Mouse (Mus musculus) embryonic facial prominence, embryonic 15.5 days (tissue): ENCODE data around the gene Stau1. TPM values are rescaled to one million over a fixed set of nuclear protein-coding genes. Genes with fewer than 3 reads are reported as not detected.

Experiments
- ATAC-seq: fragments of 200-750 bp; cut with Nextera tagmentation; 2 replicates; pipeline ENCODE4 v1.8.0; 2017; ENCODE audit warnings: low read depth, moderate TSS enrichment; ENCODE audit not compliant: insufficient number of reproducible peaks, low FRiP score, low TSS enrichment
- H3K27ac ChIP-seq: fragments of 300-500 bp; sonication (generic); replicated peaks from 2 replicates; pipeline ENCODE4 v1.5.1; 2015; ENCODE audit warnings: mild to moderate bottlenecking, inconsistent platforms
- H3K27me3 ChIP-seq: fragments of 300-500 bp; sonication (generic); 2 replicates; pipeline ENCODE4 v1.6.1; 2015; ENCODE audit warnings: inconsistent platforms
- H3K36me3 ChIP-seq: fragments of 300-500 bp; sonication (generic); 2 replicates; pipeline ENCODE4 v1.6.1; 2015; ENCODE audit warnings: mild to moderate bottlenecking, inconsistent platforms
- H3K4me1 ChIP-seq: fragments of 300-500 bp; sonication (generic); 2 replicates; pipeline ENCODE4 v1.6.1; 2015; ENCODE audit warnings: inconsistent platforms
- H3K4me2 ChIP-seq: fragments of 300-500 bp; sonication (generic); replicated peaks from 2 replicates; pipeline ENCODE4 v1.6.1; 2015; ENCODE audit warnings: mild to moderate bottlenecking, inconsistent platforms
- H3K4me3 ChIP-seq: fragments of 300-500 bp; sonication (generic); replicated peaks from 2 replicates; pipeline ENCODE4 v1.5.1; 2015; ENCODE audit warnings: mild to moderate bottlenecking, inconsistent platforms
- H3K9ac ChIP-seq: fragments of 300-500 bp; sonication (generic); 2 replicates; pipeline ENCODE4 v1.6.1; 2015; ENCODE audit warnings: inconsistent platforms
- H3K9me3 ChIP-seq: fragments of 300-500 bp; sonication (generic); replicated peaks from 2 replicates; pipeline ENCODE4 v1.6.1; 2016; ENCODE audit warnings: inconsistent platforms
- WGBS: fragments of 180-500 bp; shearing (Covaris S2); methylation state at CpG from one replicate; pipeline ENCODE4 v1.1.7; 2015; 5-methylcytosine and 5-hydroxymethylcytosine counted together
- polyA plus RNA-seq: library from polyadenylated mRNA; unstranded; fragments of >200 nt; fragmentation: Nextera tagmentation; extraction: Ambion mirVana; gene quantifications from 2 replicates; pipeline ENCODE4 v1.2.1, GENCODE M21; 2015

The Stau1 gene
- polyA plus RNA-seq, 1 experiment from 2014 or later, result 97.3 TPM

- Histone ChIP-seq H3K27ac (no peak overlapping the region), H3K36me3 (peaks cover 92% of the 10 kb centered on the region), H3K4me1 (peaks cover 3% of the 10 kb centered on the region; the same call in 1 of the 2 replicates), H3K9me3 (no peaks in the 10 kb centered on the region), H3K4me3 (no peak overlapping the region), H3K9ac (no peak overlapping the region), H3K4me2 (no peak overlapping the region), H3K27me3 (no peaks in the 10 kb centered on the region)
- ATAC-seq, result no peak
- WGBS, result 72% methylated on average over 14 of the region's 14 CpGs
Observed at GRCm38 (mm10) chr2:166950853-166951648, 45.0 kb downstream of the Stau1 start.

GRCm38 (mm10) chr2:166948936-166949335 is 47.2 kb downstream of the Stau1 start:
- Histone ChIP-seq H3K4me2 (no peak overlapping the region), H3K4me1 (peaks cover 3% of the 10 kb centered on the region; the same call in 1 of the 2 replicates), H3K9ac (no peak overlapping the region), H3K9me3 (no peaks in the 10 kb centered on the region), H3K27me3 (no peaks in the 10 kb centered on the region), H3K4me3 (no peak overlapping the region), H3K36me3 (peaks cover 87% of the 10 kb centered on the region), H3K27ac (no peak overlapping the region)
- 81% methylated on average over 10 of the region's 10 CpGs for WGBS
- no peak; the same call in 1 of the 2 replicates for ATAC-seq

- 46% methylated on average over 1 of the region's 1 CpGs for WGBS
- H3K4me1 ChIP-seq, result peaks cover 3% of the 10 kb centered on the region; the same call in 1 of the 2 replicates
- no peak for ATAC-seq
- no peaks in the 10 kb centered on the region for H3K27me3 ChIP-seq
- H3K4me2 ChIP-seq, result no peak overlapping the region
- no peak overlapping the region for H3K27ac ChIP-seq
- H3K9ac ChIP-seq, result no peak overlapping the region
- peaks cover 89% of the 10 kb centered on the region for H3K36me3 ChIP-seq
- no peaks in the 10 kb centered on the region for H3K9me3 ChIP-seq
- H3K4me3 ChIP-seq, result no peak overlapping the region
Observed at GRCm38 (mm10) chr2:166948246-166948645, 47.9 kb downstream of the Stau1 start.

- Histone ChIP-seq H3K4me3 (no peak overlapping the region), H3K9me3 (no peaks in the 10 kb centered on the region), H3K4me1 (no peaks in the 10 kb centered on the region), H3K27ac (no peak overlapping the region), H3K27me3 (no peaks in the 10 kb centered on the region), H3K4me2 (no peak overlapping the region), H3K9ac (no peak overlapping the region), H3K36me3 (peaks cover 84% of the 10 kb centered on the region)
- 38% methylated on average over 4 of the region's 4 CpGs for WGBS
- ATAC-seq, result no peak
Observed at GRCm38 (mm10) chr2:166945456-166945855, 50.6 kb downstream of the Stau1 start.

GRCm38 (mm10) chr2:166944346-166944745 is 51.8 kb downstream of the Stau1 start:
- Histone ChIP-seq H3K4me3 (no peak overlapping the region), H3K27ac (no peak overlapping the region), H3K4me1 (no peaks in the 10 kb centered on the region), H3K27me3 (no peaks in the 10 kb centered on the region), H3K9me3 (no peaks in the 10 kb centered on the region), H3K36me3 (peaks cover 80% of the 10 kb centered on the region), H3K9ac (no peak overlapping the region), H3K4me2 (no peak overlapping the region)
- no peak for ATAC-seq
- WGBS, result 68% methylated on average over 1 of the region's 1 CpGs

GRCm38 (mm10) chr2:166943146-166943545 is 53.0 kb downstream of the Stau1 start:
- H3K27me3 ChIP-seq, result no peaks in the 10 kb centered on the region
- peaks cover 79% of the 10 kb centered on the region for H3K36me3 ChIP-seq
- no peak overlapping the region for H3K4me2 ChIP-seq
- no peak overlapping the region for H3K4me3 ChIP-seq
- ATAC-seq, result no peak
- no peak overlapping the region for H3K27ac ChIP-seq
- no peaks in the 10 kb centered on the region for H3K4me1 ChIP-seq
- 86% methylated on average over 2 of the region's 2 CpGs for WGBS
- no peaks in the 10 kb centered on the region for H3K9me3 ChIP-seq
- no peak overlapping the region for H3K9ac ChIP-seq

- Histone ChIP-seq H3K4me2 (no peak overlapping the region), H3K9ac (no peak overlapping the region), H3K36me3 (peaks cover 80% of the 10 kb centered on the region), H3K27ac (no peak overlapping the region), H3K4me1 (no peaks in the 10 kb centered on the region), H3K9me3 (no peaks in the 10 kb centered on the region), H3K27me3 (no peaks in the 10 kb centered on the region), H3K4me3 (no peak overlapping the region)
- WGBS, result 86% methylated on average over 2 of the region's 2 CpGs
- no peak for ATAC-seq
Observed at GRCm38 (mm10) chr2:166936166-166936565, 59.9 kb downstream of the Stau1 start.

GRCm38 (mm10) chr2:166935582-166935981 is 60.5 kb downstream of the Stau1 start:
- Histone ChIP-seq H3K4me3 (no peak overlapping the region), H3K4me2 (no peak overlapping the region), H3K9me3 (no peaks in the 10 kb centered on the region), H3K36me3 (peaks cover 80% of the 10 kb centered on the region), H3K27me3 (no peaks in the 10 kb centered on the region), H3K4me1 (no peaks in the 10 kb centered on the region), H3K27ac (no peak overlapping the region), H3K9ac (no peak overlapping the region)
- WGBS, result 91% methylated on average over 7 of the region's 7 CpGs
- ATAC-seq, result no peak

GRCm38 (mm10) chr2:166934416-166934815 is 61.7 kb downstream of the Stau1 start:
- no peak for ATAC-seq
- 91% methylated on average over 5 of the region's 5 CpGs for WGBS
- Histone ChIP-seq H3K9ac (no peak overlapping the region), H3K4me1 (no peaks in the 10 kb centered on the region), H3K27ac (no peak overlapping the region), H3K9me3 (no peaks in the 10 kb centered on the region), H3K4me3 (no peak overlapping the region), H3K4me2 (no peak overlapping the region), H3K27me3 (no peaks in the 10 kb centered on the region), H3K36me3 (peaks cover 80% of the 10 kb centered on the region)

GRCm38 (mm10) chr2:166933943-166934342 is 62.2 kb downstream of the Stau1 start:
- ATAC-seq, result no peak
- Histone ChIP-seq H3K9ac (no peak overlapping the region), H3K36me3 (peaks cover 80% of the 10 kb centered on the region), H3K27me3 (no peaks in the 10 kb centered on the region), H3K4me2 (no peak overlapping the region), H3K9me3 (no peaks in the 10 kb centered on the region), H3K4me1 (no peaks in the 10 kb centered on the region), H3K4me3 (no peak overlapping the region), H3K27ac (no peak overlapping the region)
- 89% methylated on average over 6 of the region's 6 CpGs for whole genome bisulfite sequencing

GRCm38 (mm10) chr2:166923971-166924370 is 72.1 kb downstream of the Stau1 start:
- Histone ChIP-seq H3K9me3 (no peaks in the 10 kb centered on the region), H3K4me1 (no peaks in the 10 kb centered on the region), H3K27me3 (no peaks in the 10 kb centered on the region), H3K9ac (no peak overlapping the region), H3K4me3 (no peak overlapping the region), H3K36me3 (peaks cover 72% of the 10 kb centered on the region), H3K27ac (no peak overlapping the region), H3K4me2 (no peak overlapping the region)
- ATAC-seq, result no peak
- 91% methylated on average over 2 of the region's 2 CpGs for WGBS

GRCm38 (mm10) chr2:166910536-166910935 is 85.6 kb downstream of the Stau1 start:
- Histone ChIP-seq H3K9me3 (no peaks in the 10 kb centered on the region), H3K4me1 (peaks cover 15% of the 10 kb centered on the region), H3K27ac (no peak overlapping the region), H3K4me2 (no peak overlapping the region), H3K27me3 (no peaks in the 10 kb centered on the region), H3K36me3 (peaks cover 7% of the 10 kb centered on the region), H3K4me3 (no peak overlapping the region), H3K9ac (no peak overlapping the region)
- no peak for ATAC-seq
- 82% methylated on average over 8 of the region's 8 CpGs for WGBS
